Mouse (Mus musculus) cortical plate, adult 2 months (tissue): ENCODE measurements around the gene Akna. TPM values are rescaled to one million over a fixed set of nuclear protein-coding genes. Genes with fewer than 3 reads are reported as not detected.
A peak's percentile ranks its signal among the peaks of the same experiment; 100 is the strongest.
"Not testable (repeated sequence)": the region's sequence is repeated elsewhere in the genome, so short reads cannot be mapped to it uniquely, and the experiment has no call there.

ENCODE experiments used
- H3K27ac ChIP-seq: fragments of 200-500 bp; 2 replicates; pipeline ENCODE4 v1.5.1; 2012; ENCODE audit warnings: low read length, control low read depth, inconsistent platforms; ENCODE audit not compliant: insufficient read depth
- H3K4me1 ChIP-seq: fragments of 200-500 bp; 2 replicates; pipeline ENCODE4 v1.6.1; 2011; ENCODE audit warnings: low read length; ENCODE audit not compliant: control insufficient read depth, insufficient read depth
- H3K4me3 ChIP-seq: fragments of 200-500 bp; 2 replicates; pipeline ENCODE4 v1.5.1; 2011; ENCODE audit warnings: mild to moderate bottlenecking, low read length, control low read depth; ENCODE audit not compliant: insufficient read depth
- CTCF ChIP-seq: fragments of 200-500 bp; IDR thresholded peaks from 2 replicates; pipeline ENCODE4 v1.5.1; 2011; ENCODE audit warnings: mild to moderate bottlenecking, control low read depth, low read length; ENCODE audit not compliant: insufficient read depth; ENCODE audit errors: extremely low read depth
- POLR2A ChIP-seq: fragments of 200-500 bp; IDR thresholded peaks from 2 replicates; pipeline ENCODE4 v1.6.1; 2011; ENCODE audit warnings: mild to moderate bottlenecking, low read length, control low read depth; ENCODE audit not compliant: insufficient read depth; ENCODE audit errors: extremely low read depth
- polyA plus RNA-seq: library from polyadenylated mRNA; depleted of rRNA; stranded (reverse); fragments of >200 nt; gene quantifications from 2 replicates; pipeline ENCODE4 v1.2.3, GENCODE M21; 2012; rRNA removed

Akna gene
- polyA plus RNA-seq, 1 experiment: 1.8 TPM

DNA sequence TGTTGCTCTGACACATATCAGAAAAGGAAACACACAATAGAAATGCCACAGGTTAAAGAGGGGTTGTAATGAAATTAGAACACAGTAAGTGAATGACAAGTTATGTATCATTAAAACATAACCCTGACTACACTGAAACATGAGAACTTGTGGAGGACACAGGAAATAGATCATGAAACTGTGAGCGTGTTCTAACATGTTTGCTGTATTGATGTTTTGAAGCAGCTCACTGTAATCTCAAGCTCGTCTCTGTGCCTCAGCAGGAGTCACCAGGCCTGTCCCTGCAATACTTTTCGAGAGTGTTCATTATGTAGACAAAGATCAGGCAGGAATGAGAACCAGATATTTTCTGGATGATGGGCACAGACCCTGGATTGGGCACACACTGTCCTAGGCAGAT lies 59.5 kb downstream of the Akna start:
- TF ChIP-seq CTCF: no peak
- no peak for TF ChIP-seq POLR2A
- H3K4me3 ChIP-seq: no peak overlapping the region
- no peak overlapping the region for H3K27ac ChIP-seq
- no peaks in the 10 kb centered on the region for H3K4me1 ChIP-seq

DNA sequence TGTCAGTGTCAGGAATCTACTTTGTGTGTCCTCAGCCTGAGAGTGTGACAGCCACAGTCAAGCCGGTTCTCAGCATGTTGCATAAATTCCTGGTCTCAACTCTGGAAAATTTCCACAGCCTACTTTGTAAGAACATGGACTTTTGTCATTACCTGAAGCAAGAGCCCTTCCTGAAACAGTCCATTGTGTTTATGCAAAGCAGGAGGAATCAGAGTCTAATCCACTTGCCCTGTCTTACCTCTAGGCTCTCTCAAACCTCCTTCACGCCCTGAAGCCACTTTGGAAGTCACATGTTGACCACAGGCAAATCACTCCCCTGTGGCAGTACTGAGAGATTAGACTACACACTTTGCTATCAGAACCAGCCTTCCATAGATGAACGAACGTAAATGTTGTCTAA lies 60.7 kb downstream of the Akna start:
- Histone ChIP-seq H3K4me1 (peaks cover 2% of the 10 kb centered on the region; the same call in 1 of the 2 replicates), H3K27ac (no peak overlapping the region), H3K4me3 (no peak overlapping the region)
- no peak for TF ChIP-seq CTCF
- no peak for TF ChIP-seq POLR2A

DNA sequence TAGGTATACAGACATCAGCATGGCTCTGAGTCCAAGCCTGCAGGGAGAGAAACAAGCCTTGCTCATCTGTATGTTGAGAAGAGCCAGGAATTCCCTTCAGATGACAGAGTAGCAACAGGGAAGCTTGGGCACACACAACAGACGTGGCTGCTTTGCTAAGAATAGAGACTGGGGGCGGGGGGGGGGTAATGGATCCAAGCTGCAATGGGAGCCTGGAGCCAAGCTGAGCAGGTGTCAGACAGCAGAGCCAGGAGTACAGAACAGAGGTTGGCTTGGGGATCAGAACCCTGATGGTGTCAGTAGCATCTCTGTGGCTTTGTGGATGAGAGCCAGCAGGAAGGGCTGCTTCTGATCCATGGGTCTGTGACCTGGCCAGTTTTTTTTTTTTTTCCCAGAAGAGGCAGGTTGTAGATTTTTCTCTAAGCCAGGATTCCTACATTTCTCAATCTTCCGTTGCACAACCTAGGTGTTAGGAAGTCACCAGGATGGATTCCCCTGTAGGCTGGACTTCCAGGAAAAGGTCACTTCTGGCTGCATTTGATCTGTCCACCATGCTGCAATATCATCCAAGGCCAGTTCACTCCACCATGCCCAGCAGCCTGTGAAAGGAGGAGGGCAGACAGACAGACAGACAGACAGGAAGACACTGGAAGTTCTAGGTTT lies 64.6 kb downstream of the Akna start:
- no peak overlapping the region for H3K4me3 ChIP-seq
- peaks cover 2% of the 10 kb centered on the region; the same call in 1 of the 2 replicates for H3K4me1 ChIP-seq
- H3K27ac ChIP-seq: no peak overlapping the region
- TF ChIP-seq CTCF: no peak
- TF ChIP-seq POLR2A: no peak

DNA sequence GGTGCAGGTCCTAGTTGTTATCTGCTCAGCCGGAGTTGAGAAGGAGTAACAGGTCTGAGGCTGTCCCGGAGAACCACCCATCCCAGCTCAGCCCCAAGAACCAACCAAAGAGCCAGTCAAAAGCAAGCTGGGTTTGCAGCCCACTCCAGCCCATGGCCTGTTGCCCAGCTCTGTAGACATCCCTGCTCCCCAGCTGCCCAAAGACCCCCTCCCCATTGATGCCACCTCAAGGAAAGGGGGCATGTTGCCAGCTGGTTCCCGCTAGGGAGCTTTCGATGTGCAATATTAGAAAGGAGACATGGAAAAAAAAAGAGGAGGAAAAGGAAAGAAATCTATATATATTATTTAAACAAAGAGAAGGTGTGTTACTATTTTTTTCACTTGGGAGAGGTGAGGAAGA lies 69.8 kb downstream of the Akna start:
- Histone ChIP-seq H3K4me1 (peaks cover 2% of the 10 kb centered on the region; the same call in 1 of the 2 replicates), H3K27ac (no peak overlapping the region), H3K4me3 (no peak overlapping the region)
- TF ChIP-seq CTCF (no peak), POLR2A (no peak)

DNA sequence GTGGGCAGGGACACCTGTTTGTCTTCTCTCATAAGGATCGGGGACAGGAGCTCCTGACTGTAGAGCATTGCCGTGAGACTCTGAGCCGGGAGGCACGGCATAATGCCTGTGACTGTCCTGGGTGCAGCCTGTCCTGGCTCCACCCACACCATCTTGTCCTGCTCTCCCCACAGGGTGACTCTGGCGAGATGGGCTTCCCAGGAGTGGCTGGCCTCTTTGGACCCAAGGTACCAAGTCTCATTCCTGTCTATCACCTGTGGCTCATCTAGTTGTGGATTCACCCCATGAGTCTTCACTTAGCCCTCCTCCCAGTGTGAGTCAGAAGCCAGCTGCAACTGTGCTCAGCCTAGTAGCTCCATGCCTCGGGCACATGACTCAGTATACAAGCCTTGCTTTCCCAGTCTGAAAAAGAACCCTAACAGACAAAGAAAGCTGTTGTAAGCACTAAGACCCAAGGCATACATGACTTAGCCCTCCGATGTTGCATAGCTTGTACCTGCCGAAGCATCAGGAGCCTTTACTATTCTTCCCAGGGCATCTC lies 79.8 kb downstream of the Akna start:
- no peak overlapping the region for H3K4me3 ChIP-seq
- H3K27ac ChIP-seq: no peak overlapping the region
- H3K4me1 ChIP-seq: no peaks in the 10 kb centered on the region
- TF ChIP-seq CTCF (no peak), POLR2A (no peak)

DNA sequence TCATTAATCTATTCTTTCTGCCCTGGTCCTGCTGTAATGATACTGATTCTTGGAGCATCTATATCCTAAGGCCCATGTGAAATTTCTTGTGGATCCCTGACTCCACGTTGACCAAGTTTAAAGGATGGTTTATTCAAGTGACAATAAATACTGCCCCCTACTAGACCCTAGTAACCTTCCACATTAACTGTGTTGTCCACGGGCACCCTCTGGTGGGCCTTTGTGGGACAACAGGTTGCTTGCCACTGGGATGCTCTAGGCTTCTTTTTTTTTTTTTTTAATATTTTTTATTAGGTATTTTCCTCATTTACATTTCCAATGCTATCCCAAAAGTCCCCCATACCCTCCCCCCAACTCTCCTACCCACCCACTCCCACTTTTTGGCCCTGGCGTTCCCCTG lies 83.6 kb downstream of the Akna start:
- peak; percentile 66 for TF ChIP-seq CTCF
- not testable (repeated sequence) for H3K4me1 ChIP-seq, H3K4me3 ChIP-seq, H3K27ac ChIP-seq

Other genes starting within 250 kb of the Akna start
- not detected in 2 replicates for gene Ambp, start 248.6 kb downstream of the Akna start, polyA plus RNA-seq
- gene Kif12, start 231.2 kb downstream of the Akna start, polyA plus RNA-seq: not detected in 2 replicates
- gene Col27a1, start 189.3 kb downstream of the Akna start, polyA plus RNA-seq: 3.5 and 4.2 TPM in 2 replicates
- not detected in 2 replicates for gene Orm1, start 58.8 kb downstream of the Akna start, polyA plus RNA-seq
- not detected in 2 replicates for gene Orm3, start 47.2 kb downstream of the Akna start, polyA plus RNA-seq
- gene Orm2, start 40.9 kb downstream of the Akna start, polyA plus RNA-seq: not detected in 2 replicates
- 56.2 and 57.5 TPM in 2 replicates for gene Whrn, start 92.6 kb upstream of the Akna start, polyA plus RNA-seq
- gene Atp6v1g1, start 141.4 kb upstream of the Akna start, polyA plus RNA-seq: 123 and 124 TPM in 2 replicates
- gene Tmem268, start 155.4 kb upstream of the Akna start, polyA plus RNA-seq: 11.4 and 13.9 TPM in 2 replicates
- not detected in 2 replicates for gene Gm11213, start 201.9 kb upstream of the Akna start, polyA plus RNA-seq
- gene Tex48, start 219.1 kb upstream of the Akna start, polyA plus RNA-seq: not detected in 2 replicates